Mouse (Mus musculus) adrenal gland, postnatal 4 days (tissue): ENCODE results near the gene Anxa9. TPM values are rescaled to one million over a fixed set of nuclear protein-coding genes. Genes with fewer than 3 reads are reported as not detected.

Source experiments
- DNase-seq, 2 experiments: peaks; one replicate each; pipeline ENCODE4 v3.0.0; 2021 to 2022; ENCODE audit warnings: low spot score in 2 of 2, mixed read lengths in 2 of 2
- total RNA-seq, 2 experiments: library from RNA; stranded (reverse); gene quantifications; 2 replicates each; pipeline ENCODE4 v1.2.3; 2021

The Anxa9 gene
- total RNA-seq, 2 experiments from 2014 or later = 1.1 to 1.3 TPM

DNA sequence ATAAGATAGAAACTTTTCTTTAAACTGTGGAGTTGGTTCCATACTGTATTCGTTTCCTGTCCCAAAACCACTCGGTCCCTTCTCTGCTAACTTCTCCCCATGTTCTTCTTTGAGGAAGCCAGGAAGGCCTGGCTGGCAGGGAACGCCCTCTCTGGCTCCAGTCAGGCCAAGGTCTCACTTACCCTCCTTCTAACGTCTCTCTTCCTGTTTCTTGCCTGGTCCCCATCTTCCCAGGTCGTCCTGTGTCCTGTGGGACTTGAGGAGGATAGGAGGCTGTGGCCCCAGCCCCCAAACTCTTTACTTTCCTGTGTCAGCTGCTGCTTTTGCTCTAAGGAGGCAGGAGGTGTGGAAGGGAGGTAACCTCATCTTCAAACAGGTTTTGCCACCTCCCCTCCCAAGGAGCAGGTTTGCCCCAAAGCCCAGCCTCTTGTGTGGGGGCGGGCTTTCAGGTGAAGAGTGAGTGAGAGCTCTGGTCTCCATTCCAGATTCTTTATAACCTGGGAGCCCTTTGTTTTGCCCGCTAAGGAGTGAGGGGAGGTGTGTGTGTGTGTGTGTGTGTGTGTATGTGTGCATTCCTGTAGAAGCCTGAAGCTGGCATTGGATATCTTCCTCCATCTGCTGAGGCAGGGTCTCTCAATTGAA is 56.1 kb downstream of the Anxa9 start, which contains the start of gene Bnipl:
Gene Bnipl, minus strand, starts transcription at position 411 of the 642 bp plus-strand sequence.
- DNase-seq = no peak

GRCm38 (mm10) chr3:95250361-95250760 is 56.6 kb downstream of the Anxa9 start:
- DNase-seq = no peak

DNA sequence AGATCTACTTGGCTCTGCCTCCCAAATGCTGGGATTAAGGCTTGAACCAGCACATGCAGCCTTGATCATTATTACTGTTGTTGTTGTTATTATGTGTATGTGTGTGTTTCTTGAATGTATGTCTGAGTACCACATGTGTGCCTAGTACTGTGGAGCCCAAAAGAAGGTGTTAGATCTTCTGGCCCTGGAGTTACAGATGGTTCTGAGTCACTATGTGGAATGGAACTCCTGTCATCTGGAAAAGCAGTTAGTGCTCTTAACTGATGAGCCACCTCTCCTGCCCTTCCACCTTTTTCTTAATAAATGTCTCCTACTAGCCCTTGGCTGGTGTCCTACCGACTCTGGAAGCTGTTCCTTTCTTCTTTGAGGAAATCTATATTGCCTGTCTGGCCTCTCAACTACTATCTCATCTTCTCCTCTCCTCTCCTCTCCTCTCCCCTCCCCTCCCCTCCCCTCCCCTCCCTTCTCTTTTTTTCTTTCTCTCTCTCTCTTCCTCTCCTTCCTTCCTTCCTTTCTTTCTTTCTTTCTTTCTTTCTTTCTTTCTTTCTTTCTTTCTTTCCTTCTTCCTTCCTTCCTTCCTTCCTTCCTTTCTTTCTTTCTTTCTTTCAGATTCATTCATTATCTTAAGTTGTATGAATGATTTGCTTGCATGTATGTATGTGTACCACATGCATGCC is 59.2 kb downstream of the Anxa9 start:
- no peak for DNase-seq

GRCm38 (mm10) chr3:95246465-95247231 is 60.3 kb downstream of the Anxa9 start:
- no peak for DNase-seq

Other genes starting within 250 kb of the Anxa9 start
- 10 to 100 TPM; 51.6 to 54.5 TPM for gene Pip5k1a, start 200.2 kb downstream of the Anxa9 start, total RNA-seq
- 10 to 100 TPM; 89.3 to 93.0 TPM for gene Vps72, start 196.2 kb downstream of the Anxa9 start, total RNA-seq
- 1 to 10 TPM; 3.7 to 7.8 TPM for gene Tmod4, start 182.7 kb downstream of the Anxa9 start, total RNA-seq
- gene Scnm1, start 173.2 kb downstream of the Anxa9 start, total RNA-seq = 10 to 100 TPM; 53.4 to 53.9 TPM
- 10 to 100 TPM; 10.7 to 11.5 TPM for gene Lysmd1, start 173.1 kb downstream of the Anxa9 start, total RNA-seq
- gene Tnfaip8l2, start 164.8 kb downstream of the Anxa9 start, total RNA-seq = 1 to 10 TPM; 2.9 to 3.4 TPM
- 10 to 100 TPM; 15.3 to 15.4 TPM for gene Sema6c, start 146.7 kb downstream of the Anxa9 start, total RNA-seq
- gene Gabpb2, start 89.3 kb downstream of the Anxa9 start, total RNA-seq = 10 to 100 TPM; 33.0 to 35.0 TPM
- gene Cdc42se1, start 78.4 kb downstream of the Anxa9 start, total RNA-seq = 10 to 100 TPM; 82.6 to 93.1 TPM
- gene Mllt11, start 75.0 kb downstream of the Anxa9 start, total RNA-seq = 10 to 100 TPM; 18.5 to 26.7 TPM
- gene Gm128, start 65.6 kb downstream of the Anxa9 start, total RNA-seq = under 1 TPM; 0.17 to 0.25 TPM
- gene Bnipl, start 56.0 kb downstream of the Anxa9 start, total RNA-seq = under 1 TPM in 1 of 2 experiments, not detected in 1; 0.90 TPM
- gene Mindy1, start 25.8 kb downstream of the Anxa9 start, total RNA-seq = 100 to 1,000 TPM; 127 to 130 TPM
- 10 to 100 TPM; 31.6 to 32.7 TPM for gene Prune1, start 25.1 kb downstream of the Anxa9 start, total RNA-seq
- gene Cers2, start 7.6 kb upstream of the Anxa9 start, total RNA-seq = 100 to 1,000 TPM; 145 to 147 TPM
- 10 to 100 TPM; 39.0 to 41.1 TPM for gene Setdb1, start 50.0 kb upstream of the Anxa9 start, total RNA-seq
- not detected for gene 4930558C23Rik, start 95.7 kb upstream of the Anxa9 start, total RNA-seq
- gene Arnt, start 127.2 kb upstream of the Anxa9 start, total RNA-seq = 10 to 100 TPM; 76.4 to 76.5 TPM
- 10 to 100 TPM; 18.8 to 24.2 TPM for gene Ctsk, start 192.1 kb upstream of the Anxa9 start, total RNA-seq
- gene Ctss, start 219.6 kb upstream of the Anxa9 start, total RNA-seq = 10 to 100 TPM; 24.5 to 30.2 TPM